ENCODE assay signal across 31 mouse cellular contexts in the genomic region with DNA sequence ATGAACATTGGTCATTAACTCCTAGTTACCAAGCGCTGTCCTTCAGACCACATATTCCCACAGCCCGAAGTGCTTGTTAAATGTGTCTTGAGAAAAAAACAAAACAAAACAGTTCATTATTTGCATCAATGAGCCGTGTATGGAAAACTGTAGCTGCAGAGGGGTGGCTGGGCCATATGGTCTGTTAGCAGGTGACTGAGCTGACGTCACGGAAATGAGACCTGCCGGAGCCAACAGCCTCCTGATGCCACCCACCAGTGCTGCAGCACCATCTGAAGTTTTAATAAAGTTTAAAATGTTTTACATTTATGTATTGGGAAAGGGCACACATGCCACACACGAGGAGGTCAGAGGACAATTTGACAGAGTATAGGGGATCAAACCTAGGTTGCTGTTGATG. TPM values are rescaled to one million over a fixed set of nuclear protein-coding genes. Genes with fewer than 3 reads are reported as not detected.
"Had no signal": no experiment of that assay in that cellular context is flagged by ENCODE, and none has a peak within 500 bp of the region (broad histone marks: within the 10 kb centered on the region; RNA-seq: fewer than 3 reads in every experiment).

No protein-coding gene starts in this region.

- H3K9me3 ChIP-seq: liver, embryonic 13.5 days had no signal

- H3K4me2 ChIP-seq: liver, embryonic 13.5 days; midbrain, embryonic 11.5 days had no signal

- H3K4me3 ChIP-seq: left cerebral cortex, adult 2 months; liver, embryonic 13.5 days had no signal

- H3K27ac ChIP-seq: left cerebral cortex, adult 2 months; liver, embryonic 13.5 days had no signal

- H3K36me3 ChIP-seq: liver, embryonic 13.5 days had no signal

- H3K9ac ChIP-seq: liver, embryonic 13.5 days had no signal

- H3K27me3 ChIP-seq: liver, embryonic 13.5 days had no signal

- DNase-seq: kidney, postnatal 14 days; kidney, postnatal 4 days; layer of hippocampus, adult 9-11 months; liver, embryonic 13.5 days; lung, adult 2 months; lung, postnatal 14 days; lung, postnatal 4 days; midbrain, embryonic 14.5 days; thymus, adult 18-20 months; thymus, postnatal 36 days had no signal

RNA-seq across cellular contexts. Expression of gene Myh14, which starts 18.7 kb away (rescaled TPM):
- total RNA-seq: megakaryocyte progenitor cell, adult 5-6 weeks; megakaryocyte-erythroid progenitor cell, adult 5-6 weeks had no signal

RNA-seq across cellular contexts. Expression of gene Izumo2, which starts 19.2 kb away (rescaled TPM):
- total RNA-seq: layer of hippocampus, adult 18-20 months; layer of hippocampus, postnatal 25 days; left cerebral cortex, adult 2 months; left cerebral cortex, postnatal 10 days; left cerebral cortex, postnatal 36 days; liver, adult 2 months; megakaryocyte progenitor cell, adult 5-6 weeks; megakaryocyte-erythroid progenitor cell, adult 5-6 weeks; midbrain, postnatal 0 days had no signal
- polyA plus RNA-seq: kidney, embryonic 16.5 days; limb, embryonic 11.5 days; limb, embryonic 14.5 days; liver, adult 2 months; liver, embryonic 13.5 days; liver, embryonic 16.5 days; lung, adult 2 months; lung, embryonic 16.5 days; midbrain, embryonic 11.5 days; midbrain, embryonic 14.5 days; midbrain, postnatal 0 days; neural tube, embryonic 11.5 days; neural tube, embryonic 14.5 days; small intestine, adult 2 months; spleen, adult 2 months; stomach, embryonic 16.5 days; urinary bladder, adult 2 months had no signal
